Mouse (Mus musculus) hindbrain, embryonic 11.5 days (tissue): Measurements from ENCODE around the gene Spi1. TPM values are rescaled to one million over a fixed set of nuclear protein-coding genes. Genes with fewer than 3 reads are reported as not detected.

ENCODE experiments used
- ATAC-seq: fragments of 200-750 bp; cut with Nextera tagmentation; 2 replicates; pipeline ENCODE4 v1.8.0; 2017; ENCODE audit warnings: mild to moderate bottlenecking, moderate TSS enrichment, moderate library complexity; ENCODE audit not compliant: low FRiP score
- DNase-seq: peaks from one replicate; pipeline ENCODE4 v3.0.0-alpha.2; 2015; ENCODE audit warnings: low spot score
- H3K27ac ChIP-seq: fragments of 300-500 bp; sonication (generic); 2 replicates; pipeline ENCODE4 v1.5.1; 2014; ENCODE audit warnings: mild to moderate bottlenecking, low read depth, low read length
- H3K27me3 ChIP-seq: fragments of 300-500 bp; sonication (generic); 2 replicates; pipeline ENCODE4 v1.6.1; 2014; ENCODE audit warnings: mild to moderate bottlenecking, low read length, moderate library complexity, mixed read lengths; ENCODE audit not compliant: control insufficient read depth, insufficient read depth
- H3K36me3 ChIP-seq: fragments of 300-500 bp; sonication (generic); 2 replicates; pipeline ENCODE4 v1.6.1; 2014; ENCODE audit warnings: mild to moderate bottlenecking, low read length, moderate library complexity, mixed read lengths; ENCODE audit not compliant: control insufficient read depth, insufficient read depth
- H3K4me1 ChIP-seq: fragments of 300-500 bp; sonication (generic); replicated peaks from 2 replicates; pipeline ENCODE4 v1.6.1; 2014; ENCODE audit warnings: low read length, mixed read lengths; ENCODE audit not compliant: control insufficient read depth, insufficient read depth
- H3K4me2 ChIP-seq: fragments of 300-500 bp; sonication (generic); replicated peaks from 2 replicates; pipeline ENCODE4 v1.6.1; 2014; ENCODE audit warnings: mild to moderate bottlenecking, low read depth, low read length
- H3K4me3 ChIP-seq: fragments of 300-500 bp; sonication (generic); 2 replicates; pipeline ENCODE4 v1.5.1; 2014; ENCODE audit warnings: low read depth, low read length
- H3K9ac ChIP-seq: fragments of 300-500 bp; sonication (generic); 2 replicates; pipeline ENCODE4 v1.6.1; 2014; ENCODE audit warnings: low read depth, low read length
- H3K9me3 ChIP-seq: fragments of 300-500 bp; sonication (generic); 2 replicates; pipeline ENCODE4 v1.6.1; 2016; ENCODE audit warnings: low read length; ENCODE audit not compliant: control insufficient read depth
- whole genome bisulfite sequencing: fragments of 180-500 bp; shearing (Covaris S2); extraction: QIAGEN DNeasy Blood & Tissue Kit; methylation state at CpG from one replicate; pipeline ENCODE4 v1.1.7; 2014; 5-methylcytosine and 5-hydroxymethylcytosine counted together
- polyA plus RNA-seq: library from polyadenylated mRNA; unstranded; fragments of >200 nt; fragmentation: Nextera tagmentation; extraction: Ambion mirVana; gene quantifications from 2 replicates; pipeline ENCODE4 v1.2.1, GENCODE M21; 2014

The Spi1 gene
- polyA plus RNA-seq, 1 experiment from 2014 or later: 3.0 TPM

DNA sequence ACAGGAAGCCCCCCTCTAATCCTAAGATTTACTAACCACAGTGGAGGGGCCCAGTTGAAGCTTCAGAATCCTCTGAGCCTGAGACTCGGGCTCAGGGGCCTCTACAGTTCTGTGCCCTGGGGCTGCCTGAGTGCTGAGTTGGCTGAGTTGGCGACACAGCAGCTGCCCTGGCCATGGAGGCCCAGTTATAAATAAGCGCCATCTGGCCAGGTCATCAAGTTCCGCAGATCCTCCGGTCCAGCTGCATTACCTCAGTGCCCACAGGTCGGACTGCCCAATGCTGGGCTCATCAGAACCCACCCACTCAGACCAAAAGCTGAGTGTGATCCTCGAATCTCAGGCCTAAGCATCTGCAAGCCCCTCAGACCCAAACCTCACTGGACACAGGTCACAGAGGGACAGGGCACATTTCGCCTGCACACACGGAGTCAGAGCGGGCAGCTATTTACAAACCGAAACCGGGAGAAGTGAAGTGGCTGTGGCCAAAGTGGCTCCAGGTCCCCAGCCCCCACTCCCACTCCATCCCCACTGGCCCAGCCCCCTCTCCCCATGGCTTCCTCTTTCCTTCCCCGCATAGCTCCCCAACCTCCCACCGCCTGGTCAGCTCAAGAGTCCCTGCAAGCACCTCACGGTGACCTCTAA lies 2.1 kb downstream of the Spi1 start:
- DNase-seq (no peak), ATAC-seq (no peak)
- H3K9me3 ChIP-seq: no peaks in the 10 kb centered on the region
- H3K4me2 ChIP-seq: no peak overlapping the region
- H3K9ac ChIP-seq: no peak overlapping the region
- no peak overlapping the region for H3K4me3 ChIP-seq
- no peaks in the 10 kb centered on the region for H3K4me1 ChIP-seq
- no peaks in the 10 kb centered on the region for H3K27me3 ChIP-seq
- H3K36me3 ChIP-seq: no peaks in the 10 kb centered on the region
- no peak overlapping the region for H3K27ac ChIP-seq
- 84% methylated on average over 15 of the region's 15 CpGs for WGBS

DNA sequence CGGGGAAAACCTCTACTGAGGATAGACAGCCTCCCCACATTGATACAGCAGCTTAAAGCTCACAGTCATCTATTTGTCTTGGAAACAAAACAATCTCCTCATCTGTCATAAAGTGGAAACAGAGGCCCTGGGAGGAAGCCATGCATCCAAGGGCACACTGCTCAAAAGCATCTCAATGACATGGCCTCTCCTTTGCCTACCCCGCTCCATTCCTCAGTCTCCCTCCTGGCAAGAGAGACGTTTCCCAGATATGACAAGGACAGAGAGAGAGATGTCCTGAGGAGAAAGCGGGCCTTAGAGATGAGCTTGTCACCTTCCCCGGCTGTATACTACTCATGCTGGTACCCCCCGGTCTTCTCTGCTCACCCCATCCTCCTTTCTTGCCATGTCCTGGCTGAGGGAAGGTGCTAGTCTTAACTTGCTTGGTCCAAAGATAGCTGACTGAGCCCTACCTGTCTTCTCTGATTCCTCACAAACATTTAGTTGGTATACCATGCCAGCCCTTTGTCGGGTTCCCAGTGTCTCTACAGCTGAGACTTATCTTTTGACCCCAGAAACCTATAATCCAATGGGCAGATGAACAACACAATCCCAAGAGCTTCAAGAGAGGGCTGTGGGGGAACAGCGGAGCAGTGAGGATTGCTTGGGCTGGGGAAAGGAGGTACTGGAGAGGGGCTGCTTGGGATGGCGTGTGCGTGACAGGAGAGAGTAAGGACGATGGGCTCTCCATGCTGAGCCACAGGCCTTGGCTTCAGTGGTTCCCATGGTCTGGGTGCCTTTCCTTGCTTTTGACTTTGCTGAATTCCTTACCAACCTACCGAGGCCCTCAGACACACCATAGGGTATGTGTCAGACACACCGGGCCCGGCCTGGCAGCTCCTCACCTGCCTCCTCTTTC lies 3.6 kb downstream of the Spi1 start:
- no peak overlapping the region for H3K9ac ChIP-seq
- whole genome bisulfite sequencing: 88% methylated on average over 14 of the region's 14 CpGs
- DNase-seq (no peak), ATAC-seq (no peak)
- no peaks in the 10 kb centered on the region for H3K36me3 ChIP-seq
- H3K4me1 ChIP-seq: no peaks in the 10 kb centered on the region
- no peak overlapping the region for H3K27ac ChIP-seq
- H3K9me3 ChIP-seq: no peaks in the 10 kb centered on the region
- no peak overlapping the region for H3K4me2 ChIP-seq
- H3K4me3 ChIP-seq: no peak overlapping the region
- no peaks in the 10 kb centered on the region for H3K27me3 ChIP-seq

DNA sequence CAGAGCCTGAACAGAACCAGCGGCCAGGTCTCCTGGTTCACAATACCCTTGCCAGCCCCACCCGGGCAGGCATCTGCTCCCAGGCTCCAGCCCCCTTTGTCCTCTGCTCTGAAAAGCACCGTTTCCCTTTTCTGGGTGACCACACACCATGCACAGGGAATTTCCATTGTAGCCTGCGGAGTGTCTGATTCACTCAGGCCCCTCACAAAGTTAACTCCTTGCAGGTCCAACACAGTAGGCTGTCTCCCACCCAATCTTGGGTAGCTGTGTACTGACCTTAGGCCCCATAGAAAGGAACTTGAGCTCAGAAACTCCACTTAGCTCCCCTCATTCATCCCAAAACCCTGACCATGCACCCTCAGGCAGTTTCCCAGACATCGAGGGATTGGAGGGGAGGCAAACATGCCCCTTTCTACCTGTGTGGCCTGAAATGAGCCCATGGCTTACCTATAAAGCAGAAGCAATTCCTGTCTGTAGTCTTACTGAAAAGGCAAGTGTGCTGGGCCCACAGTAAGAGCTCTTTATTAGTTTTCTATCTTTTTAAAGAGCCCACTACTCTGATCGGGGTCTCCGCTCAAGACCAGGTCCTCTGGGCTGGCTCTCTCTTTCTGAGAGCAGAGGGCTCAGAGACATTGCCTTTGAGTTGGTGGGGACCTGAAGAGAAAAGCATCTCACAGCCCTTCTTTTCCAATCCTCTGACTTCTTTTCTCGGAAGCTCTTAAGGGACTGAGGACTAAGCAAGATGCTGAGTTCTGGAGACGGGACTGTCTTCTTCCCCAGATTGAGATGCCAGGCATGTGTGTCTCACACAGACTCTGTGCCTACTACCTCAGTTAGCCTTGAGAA lies 4.4 kb downstream of the Spi1 start:
- H3K27me3 ChIP-seq: no peaks in the 10 kb centered on the region
- 64% methylated on average over 9 of the region's 9 CpGs for WGBS
- H3K9me3 ChIP-seq: no peaks in the 10 kb centered on the region
- H3K27ac ChIP-seq: no peak overlapping the region
- ATAC-seq (no peak), DNase-seq (no peak)
- no peak overlapping the region for H3K4me3 ChIP-seq
- no peaks in the 10 kb centered on the region for H3K4me1 ChIP-seq
- no peak overlapping the region for H3K9ac ChIP-seq
- H3K36me3 ChIP-seq: no peaks in the 10 kb centered on the region
- no peak overlapping the region for H3K4me2 ChIP-seq

DNA sequence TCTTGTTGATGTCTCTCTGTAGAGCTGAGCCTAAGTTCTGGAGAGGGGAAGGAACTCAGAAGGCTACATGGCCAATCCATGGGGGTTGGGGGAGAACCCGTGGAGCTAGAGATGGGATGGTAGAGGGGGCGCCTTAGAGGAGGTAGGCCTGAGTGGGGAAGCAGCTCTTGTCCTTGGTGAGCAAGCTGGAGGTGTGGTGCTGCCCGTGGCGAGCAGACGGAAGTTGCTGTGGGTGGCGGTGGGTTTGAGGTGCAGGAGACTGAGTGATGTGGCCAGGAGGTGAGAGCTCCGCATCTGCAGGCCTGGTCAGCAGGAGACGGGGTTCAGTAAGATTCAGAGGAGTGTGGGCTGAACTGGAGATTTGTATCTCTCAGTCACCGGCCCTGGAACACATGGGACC lies 5.3 kb downstream of the Spi1 start:
- H3K4me1 ChIP-seq: no peaks in the 10 kb centered on the region
- no peak overlapping the region for H3K9ac ChIP-seq
- 91% methylated on average over 9 of the region's 9 CpGs for WGBS
- H3K36me3 ChIP-seq: no peaks in the 10 kb centered on the region
- no peak overlapping the region for H3K27ac ChIP-seq
- no peak for ATAC-seq
- H3K27me3 ChIP-seq: no peaks in the 10 kb centered on the region
- no peak overlapping the region for H3K4me2 ChIP-seq
- no peak for DNase-seq
- H3K4me3 ChIP-seq: no peak overlapping the region
- H3K9me3 ChIP-seq: no peaks in the 10 kb centered on the region

DNA sequence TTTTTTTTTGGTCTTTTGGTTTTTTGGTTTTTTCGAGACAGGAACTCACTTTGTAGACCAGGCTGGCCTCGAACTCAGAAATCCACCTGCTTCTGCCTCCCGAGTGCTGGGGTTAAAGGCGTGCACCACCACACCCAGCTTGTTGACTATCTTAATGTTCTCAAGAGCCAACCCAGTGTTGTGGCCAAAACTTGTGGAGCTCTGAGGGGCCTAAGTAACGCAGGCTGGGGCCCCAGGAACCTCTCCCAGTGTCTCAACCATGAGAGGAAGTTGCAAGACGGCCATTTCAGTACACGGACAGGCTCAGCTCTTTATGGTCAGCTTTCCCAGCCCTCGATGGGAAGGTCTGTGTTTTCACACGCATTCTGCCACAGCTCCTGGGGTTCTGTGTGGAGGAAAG lies 6.8 kb downstream of the Spi1 start:
- ATAC-seq (no peak), DNase-seq (no peak)
- WGBS: 88% methylated on average over 9 of the region's 9 CpGs
- Histone ChIP-seq H3K36me3 (no peaks in the 10 kb centered on the region), H3K9me3 (no peaks in the 10 kb centered on the region), H3K9ac (no peak overlapping the region), H3K4me2 (no peak overlapping the region), H3K4me3 (no peak overlapping the region), H3K27ac (no peak overlapping the region), H3K27me3 (no peaks in the 10 kb centered on the region), H3K4me1 (no peaks in the 10 kb centered on the region)

DNA sequence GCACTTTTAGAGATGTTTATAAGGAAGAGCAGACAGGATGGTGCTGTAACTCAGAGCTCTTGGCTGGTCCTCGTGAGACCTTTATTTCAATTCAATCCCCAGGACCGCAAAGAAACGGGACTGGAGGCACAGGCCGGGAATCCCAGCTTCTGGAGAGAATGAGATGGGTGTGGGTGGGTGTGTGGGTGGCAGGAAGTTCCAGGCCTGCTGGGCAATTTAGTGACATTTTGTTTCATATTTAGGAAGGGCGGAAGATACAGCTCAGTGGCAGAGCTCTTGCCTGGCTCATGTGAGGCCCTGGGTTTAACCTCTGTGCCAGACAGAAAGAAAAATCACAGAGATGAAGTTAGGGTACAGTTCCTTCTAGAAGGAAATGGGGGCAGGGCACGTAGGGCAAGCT lies 8.0 kb downstream of the Spi1 start:
- Histone ChIP-seq H3K9ac (no peak overlapping the region), H3K36me3 (no peaks in the 10 kb centered on the region), H3K4me2 (no peak overlapping the region), H3K9me3 (no peaks in the 10 kb centered on the region), H3K4me3 (no peak overlapping the region), H3K4me1 (no peaks in the 10 kb centered on the region), H3K27ac (no peak overlapping the region), H3K27me3 (no peaks in the 10 kb centered on the region)
- 78% methylated on average over 6 of the region's 6 CpGs for WGBS
- DNase-seq: no peak
- ATAC-seq: no peak

DNA sequence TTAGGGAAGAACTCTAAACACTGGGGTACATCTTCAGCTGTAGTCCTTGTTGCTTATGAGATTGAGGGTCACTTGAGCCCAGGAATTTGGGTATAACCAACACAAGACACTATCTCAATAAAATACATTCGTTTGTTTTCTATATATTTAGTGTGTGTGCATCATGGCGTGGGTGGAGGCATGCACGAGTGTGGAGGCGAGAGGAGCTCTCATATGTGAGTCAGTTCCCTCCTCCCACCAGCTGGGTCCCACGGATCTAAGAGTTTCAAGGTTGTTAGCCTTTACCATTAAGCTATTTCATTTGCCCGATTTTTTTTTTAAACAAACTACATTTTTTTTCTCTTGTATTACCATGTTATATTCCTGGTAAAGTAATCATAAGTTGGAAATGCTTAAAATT lies 8.6 kb downstream of the Spi1 start:
- WGBS: 79% methylated on average over 6 of the region's 6 CpGs
- Histone ChIP-seq H3K4me2 (no peak overlapping the region), H3K9ac (no peak overlapping the region), H3K27ac (no peak overlapping the region), H3K36me3 (no peaks in the 10 kb centered on the region), H3K27me3 (no peaks in the 10 kb centered on the region), H3K4me1 (no peaks in the 10 kb centered on the region), H3K4me3 (no peak overlapping the region), H3K9me3 (no peaks in the 10 kb centered on the region)
- DNase-seq: no peak
- ATAC-seq: no peak

DNA sequence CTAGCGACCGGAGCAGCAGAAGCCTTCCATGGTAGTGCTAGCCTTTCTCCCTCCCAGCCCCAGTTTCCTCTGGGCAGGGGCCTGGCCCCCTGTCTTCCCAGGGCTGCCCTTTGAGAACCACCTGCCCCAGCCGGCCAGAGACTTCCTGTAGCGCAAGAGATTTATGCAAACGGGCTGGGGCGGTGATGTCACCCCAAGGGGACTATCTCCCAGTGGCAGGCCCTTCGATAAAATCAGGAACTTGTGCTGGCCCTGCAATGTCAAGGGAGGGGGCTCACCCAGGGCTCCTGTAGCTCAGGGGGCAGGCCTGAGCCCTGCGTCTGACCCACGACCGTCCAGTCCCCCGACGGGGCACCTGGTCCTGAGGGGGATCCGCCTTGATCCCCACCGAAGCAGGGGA lies 14.3 kb downstream of the Spi1 start:
- no peaks in the 10 kb centered on the region for H3K9me3 ChIP-seq
- H3K36me3 ChIP-seq: no peaks in the 10 kb centered on the region
- ATAC-seq (no peak), DNase-seq (no peak)
- 67% methylated on average over 14 of the region's 14 CpGs for WGBS
- H3K4me2 ChIP-seq: no peak overlapping the region
- H3K9ac ChIP-seq: no peak overlapping the region
- no peaks in the 10 kb centered on the region for H3K27me3 ChIP-seq
- H3K27ac ChIP-seq: no peak overlapping the region
- no peak overlapping the region for H3K4me3 ChIP-seq
- H3K4me1 ChIP-seq: no peaks in the 10 kb centered on the region
